Mouse (Mus musculus) gonadal fat pad, adult 2 months (tissue): ENCODE measurements around the gene Crtc3. TPM values are rescaled to one million over a fixed set of nuclear protein-coding genes. Genes with fewer than 3 reads are reported as not detected.

Source experiments
- DNase-seq: peaks from one replicate; pipeline ENCODE4 v3.0.0-alpha.2; 2012; ENCODE audit warnings: low read depth
- polyA plus RNA-seq: library from polyadenylated mRNA; depleted of rRNA; stranded (reverse); fragments of >200 nt; gene quantifications from 2 replicates; pipeline ENCODE4 v1.2.3, GENCODE M21; 2012

The Crtc3 gene
- polyA plus RNA-seq, 1 experiment: 13.0 TPM

DNA sequence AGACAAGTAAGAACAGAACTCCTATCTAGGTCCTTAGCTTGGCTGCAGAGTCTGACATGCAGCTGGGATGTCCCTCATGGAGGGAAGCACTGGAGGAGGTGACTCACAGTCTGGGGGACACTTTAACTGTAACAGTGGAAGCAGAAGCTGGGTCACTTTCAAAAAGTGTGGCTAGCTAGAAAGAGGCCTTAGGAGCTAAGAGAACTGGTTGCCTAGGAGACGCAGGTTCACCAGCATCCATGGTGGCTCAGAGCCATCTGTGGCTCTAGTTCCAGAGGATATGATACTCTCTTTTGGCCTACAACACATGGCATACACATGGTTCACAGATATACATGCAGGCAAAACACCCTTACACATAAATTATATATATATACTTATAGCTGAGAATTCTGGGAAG is 86.1 kb downstream of the Crtc3 start:
- no peak for DNase-seq

DNA sequence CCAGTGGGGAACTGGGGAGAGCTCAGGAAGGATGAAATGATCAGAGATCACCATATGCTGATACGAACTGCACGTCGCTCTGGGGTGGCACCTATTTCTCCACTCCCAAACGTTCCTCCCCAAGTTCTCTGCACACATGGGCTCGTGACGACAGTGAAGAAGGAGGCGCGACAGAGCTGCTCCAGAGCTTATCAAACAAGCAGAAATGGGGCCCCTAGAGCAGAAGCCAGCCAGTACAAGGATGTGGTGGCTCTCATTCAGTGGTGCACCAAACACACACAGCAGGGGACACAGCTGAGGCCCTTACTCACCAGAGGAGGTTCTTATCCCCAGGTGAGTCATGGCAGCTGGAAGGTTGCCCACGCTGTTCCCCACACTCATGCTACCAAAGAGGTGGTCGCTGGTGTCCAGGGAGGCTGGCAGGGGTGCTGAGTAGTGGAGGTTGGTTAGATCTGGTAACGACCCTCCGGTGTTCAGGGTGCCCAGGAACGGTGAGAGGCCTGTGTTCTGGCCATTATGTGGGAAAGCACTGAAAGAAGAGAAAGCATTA is 90.2 kb downstream of the Crtc3 start:
- DNase-seq: no peak

DNA sequence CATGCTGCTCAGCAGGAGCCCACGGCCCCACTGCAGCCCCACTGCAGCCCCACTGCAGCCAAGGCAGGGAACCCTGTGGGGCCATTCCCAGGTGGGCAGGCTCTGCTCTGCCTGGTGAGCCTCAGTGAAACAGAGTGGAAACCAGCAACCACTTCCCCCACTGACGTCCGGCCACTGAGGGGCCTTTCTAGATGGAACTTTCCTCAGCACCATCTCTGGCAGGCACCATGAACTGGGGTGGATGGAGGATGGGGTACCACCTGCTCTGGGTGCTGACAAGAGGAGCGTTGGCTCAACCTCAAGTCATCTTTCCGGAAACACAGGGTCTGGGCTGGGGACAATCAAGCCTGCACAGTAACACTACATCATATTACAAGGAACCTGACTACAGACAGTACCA is 90.8 kb downstream of the Crtc3 start:
- DNase-seq: no peak

DNA sequence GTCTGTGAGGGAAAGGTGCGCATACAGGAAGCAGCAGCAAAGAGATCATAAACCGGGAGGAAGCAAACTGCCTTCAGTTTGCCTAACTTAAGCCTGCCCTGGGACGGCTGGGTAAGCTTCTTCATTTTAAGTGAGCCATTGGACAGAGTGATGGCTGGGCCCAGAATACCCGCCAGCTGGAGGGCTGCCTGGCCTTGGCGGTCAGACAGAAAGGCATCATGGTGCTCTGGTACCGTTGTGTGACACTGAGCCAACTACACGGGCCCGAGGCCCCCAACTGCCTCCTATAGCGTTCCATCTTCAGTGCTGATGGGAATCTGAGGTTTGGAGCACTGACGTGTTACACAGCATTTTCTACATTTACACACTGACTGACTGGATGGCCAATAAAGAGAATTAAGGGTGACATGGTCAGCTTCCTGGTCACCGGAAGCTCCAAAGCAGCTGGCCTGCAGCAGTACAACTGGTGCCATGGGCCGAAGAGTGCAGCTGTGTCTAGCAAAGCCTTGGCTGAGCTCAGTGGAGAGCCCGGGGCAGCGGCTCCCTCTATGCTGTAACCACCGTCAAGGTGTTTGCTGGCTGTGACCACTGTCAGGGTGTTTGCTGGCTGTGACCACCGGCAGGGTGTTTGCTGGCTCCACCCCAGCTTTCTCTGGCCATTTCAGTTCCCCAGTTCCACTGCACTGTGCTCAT is 99.5 kb downstream of the Crtc3 start:
- no peak for DNase-seq

DNA sequence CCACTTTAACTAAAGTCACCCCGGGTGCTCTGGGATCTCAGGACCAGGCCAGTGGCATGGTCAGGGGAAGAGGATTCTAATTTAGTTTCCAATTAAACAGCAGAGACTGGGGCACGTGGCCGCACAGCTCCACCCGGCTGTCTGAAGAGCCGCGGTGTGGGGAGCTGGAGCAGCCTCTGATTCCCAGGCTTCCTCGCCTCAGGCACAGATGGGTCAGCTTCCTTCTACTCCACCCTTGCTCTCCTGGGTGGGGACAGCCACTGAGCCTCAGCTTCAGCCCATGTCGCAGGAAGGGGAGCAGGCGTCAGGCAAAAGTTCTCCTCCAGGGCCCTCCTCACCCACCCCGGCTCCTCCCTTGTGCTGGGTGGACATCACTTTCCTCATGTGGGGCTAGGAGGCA is 101.0 kb downstream of the Crtc3 start:
- no peak for DNase-seq

DNA sequence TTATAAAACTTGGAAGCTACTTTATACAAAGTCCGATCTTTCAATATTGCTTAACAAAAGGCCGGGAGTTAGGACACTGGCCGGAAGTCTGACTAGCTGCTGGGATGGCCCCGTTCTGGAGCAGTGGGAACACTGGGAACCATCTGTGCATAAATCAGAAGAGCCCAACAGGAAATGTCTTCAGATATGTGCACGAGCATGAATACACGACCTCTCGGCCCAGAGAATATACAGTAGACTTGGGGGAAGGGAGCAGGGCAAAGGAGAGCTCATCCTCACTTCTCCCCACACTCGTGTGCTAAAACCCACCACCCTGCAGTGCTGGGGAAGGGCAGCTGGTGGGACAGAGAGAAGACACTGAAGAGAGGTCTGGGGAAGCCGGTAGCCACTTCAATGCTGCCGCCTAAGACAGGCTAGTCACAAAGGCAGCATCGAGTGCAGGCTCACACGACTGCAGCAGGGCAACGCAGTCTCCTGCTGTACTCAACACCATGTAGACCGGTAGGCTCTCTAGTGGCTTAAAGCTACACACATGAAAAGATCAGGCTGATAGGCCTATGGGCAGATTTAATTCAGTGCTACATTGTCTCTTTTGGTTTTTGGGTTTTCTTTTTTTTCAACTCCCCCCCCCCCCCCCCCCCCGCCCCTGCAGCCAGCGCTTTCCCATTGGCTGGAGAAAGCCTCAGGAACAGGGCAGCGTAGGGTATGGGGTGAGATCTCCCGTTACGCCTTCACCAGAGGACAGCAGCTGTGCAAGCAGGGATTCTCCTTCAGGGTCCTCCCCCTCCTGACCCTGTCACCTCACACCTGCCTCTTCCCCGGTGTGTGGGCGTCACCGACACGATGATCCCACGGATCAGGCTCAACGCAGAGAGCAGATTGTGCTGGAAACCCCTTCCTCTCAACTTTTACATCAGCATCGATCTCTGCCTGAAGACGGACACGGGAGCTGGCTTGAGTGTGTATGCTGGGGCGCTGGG is 101.7 kb downstream of the Crtc3 start:
- no peak for DNase-seq

DNA sequence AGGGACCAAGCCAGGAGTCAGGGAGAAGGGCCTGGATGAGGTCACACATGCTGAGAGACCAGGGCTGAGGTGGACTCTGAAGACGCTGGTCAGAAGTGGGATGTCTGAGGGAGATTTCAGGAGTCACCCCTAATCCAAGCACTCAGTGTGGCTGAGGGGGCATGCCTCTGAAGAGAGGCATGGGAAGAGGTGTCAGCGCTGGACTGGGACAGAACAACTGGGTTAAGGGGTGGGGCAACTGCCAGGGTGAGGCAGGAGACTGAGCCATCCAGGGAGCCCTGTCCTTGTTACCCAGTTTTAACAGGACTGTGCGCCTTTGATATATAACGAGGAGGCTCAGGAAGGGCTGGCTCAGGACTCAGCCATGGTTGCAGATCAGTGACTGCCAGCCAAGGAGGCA is 102.5 kb downstream of the Crtc3 start:
- DNase-seq: no peak

DNA sequence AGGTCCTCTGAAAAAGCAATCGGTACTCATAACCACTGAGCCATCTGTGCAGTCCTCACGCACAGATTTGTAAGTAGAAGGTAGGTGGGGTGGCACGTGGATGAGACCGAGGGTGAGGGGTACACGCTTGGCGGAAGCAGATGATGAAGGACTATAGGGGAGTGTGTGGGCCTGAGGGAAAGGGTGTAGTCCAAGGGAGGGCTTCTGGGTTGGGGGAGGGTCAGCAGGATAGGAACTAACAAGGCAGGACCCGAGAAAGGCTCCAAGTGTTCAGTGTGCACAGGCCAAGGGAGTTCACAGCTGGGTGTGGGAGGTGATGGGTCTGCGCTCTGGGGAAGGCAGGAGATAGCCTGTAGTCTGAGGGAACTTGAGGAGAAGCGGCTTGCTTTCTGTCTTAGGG is 103.3 kb downstream of the Crtc3 start:
- DNase-seq: no peak

DNA sequence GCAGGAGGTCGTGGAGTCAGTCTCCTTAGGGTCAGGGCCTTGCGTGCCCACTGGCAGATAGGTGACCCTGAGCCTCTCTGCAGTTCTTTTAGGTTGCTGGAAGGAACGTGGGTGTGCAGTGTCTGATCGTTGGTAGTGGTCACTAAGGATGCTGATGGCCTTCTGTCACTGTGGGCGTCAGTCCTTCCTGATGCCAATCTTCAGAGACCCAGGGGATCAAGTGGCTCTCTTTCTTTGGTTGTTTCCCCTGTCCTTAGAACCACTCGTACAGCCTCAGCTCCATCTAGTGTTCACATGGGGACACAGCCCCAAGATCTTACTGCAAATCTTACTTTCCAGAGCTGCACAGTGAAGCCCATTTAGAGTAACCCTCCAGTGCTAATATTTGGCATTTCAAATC is 104.7 kb downstream of the Crtc3 start:
- DNase-seq: no peak

DNA sequence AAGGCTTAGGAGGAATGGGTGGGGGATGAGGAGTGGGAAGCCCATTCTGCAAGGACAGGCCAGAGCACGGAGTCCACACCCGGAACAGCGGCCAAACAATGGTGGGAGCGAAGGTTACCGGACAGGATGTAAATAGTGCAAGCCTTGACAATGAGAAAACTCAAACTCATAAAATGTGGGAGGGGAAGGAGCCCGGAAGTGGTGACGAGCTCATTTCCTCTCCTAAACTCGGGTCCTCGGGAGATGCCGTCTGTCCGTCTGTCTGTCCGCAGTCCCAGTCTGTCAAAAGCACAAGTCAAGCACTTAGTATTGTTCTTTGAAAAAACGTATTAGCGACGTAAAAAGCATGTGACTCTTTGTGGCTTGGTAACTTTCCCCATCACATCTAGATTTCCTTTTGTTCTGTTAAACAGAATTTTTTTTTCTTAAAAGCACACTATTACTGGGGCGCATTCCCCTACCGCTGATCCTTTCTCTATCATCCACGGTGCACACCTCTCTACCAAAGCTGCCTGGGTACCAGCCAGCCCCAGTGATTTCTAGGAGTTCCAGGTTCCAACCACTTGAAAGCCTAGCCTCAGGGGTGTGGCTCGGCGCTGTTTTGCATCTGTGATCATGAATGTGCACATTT is 105.7 kb downstream of the Crtc3 start:
- no peak for DNase-seq

DNA sequence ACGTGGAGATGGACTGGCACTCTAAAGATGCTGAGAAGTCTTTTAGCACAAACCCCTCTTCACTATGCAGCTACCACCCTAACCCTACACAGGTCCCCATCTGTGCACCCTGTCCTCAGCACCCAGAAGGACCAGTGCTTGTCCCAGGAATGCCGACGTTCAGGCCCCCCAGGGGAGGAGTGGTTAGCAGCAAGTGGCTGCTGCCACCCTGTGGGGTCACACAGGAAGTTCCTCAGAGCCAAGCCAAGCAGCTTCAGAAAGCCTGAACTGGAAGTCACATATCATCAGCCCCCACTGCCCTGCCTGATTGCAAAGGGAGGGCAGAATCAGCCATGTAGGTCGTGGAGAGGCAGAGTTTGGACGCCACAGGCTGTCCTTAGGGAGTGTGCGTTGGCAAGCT is 108.3 kb downstream of the Crtc3 start:
- DNase-seq: no peak

DNA sequence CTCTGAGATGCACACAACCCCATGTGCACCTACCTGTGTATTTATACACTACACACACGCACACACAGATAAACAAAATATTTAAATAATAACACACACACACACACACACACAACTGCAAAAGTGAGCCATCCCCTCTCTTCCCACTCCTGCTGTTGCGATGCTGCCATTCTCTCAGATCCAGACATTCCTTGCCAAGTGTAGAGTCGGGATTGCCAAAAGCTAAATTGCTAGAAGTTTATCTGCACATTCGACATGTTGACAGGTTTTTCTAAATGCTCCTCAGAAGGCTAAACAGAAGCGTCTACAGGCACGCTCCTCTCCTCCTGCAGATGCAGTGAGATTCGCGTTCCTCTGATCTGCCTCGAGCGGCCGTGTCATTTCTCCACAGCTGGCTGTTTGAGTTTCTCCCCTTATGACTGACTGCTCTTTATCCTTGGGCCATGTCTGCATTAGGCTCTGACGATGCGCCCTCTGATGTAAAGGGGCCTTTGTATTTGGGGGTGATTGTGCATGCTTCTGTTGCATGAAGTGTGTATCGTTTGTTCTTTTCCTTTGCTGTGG is 111.2 kb downstream of the Crtc3 start:
- DNase-seq: no peak

DNA sequence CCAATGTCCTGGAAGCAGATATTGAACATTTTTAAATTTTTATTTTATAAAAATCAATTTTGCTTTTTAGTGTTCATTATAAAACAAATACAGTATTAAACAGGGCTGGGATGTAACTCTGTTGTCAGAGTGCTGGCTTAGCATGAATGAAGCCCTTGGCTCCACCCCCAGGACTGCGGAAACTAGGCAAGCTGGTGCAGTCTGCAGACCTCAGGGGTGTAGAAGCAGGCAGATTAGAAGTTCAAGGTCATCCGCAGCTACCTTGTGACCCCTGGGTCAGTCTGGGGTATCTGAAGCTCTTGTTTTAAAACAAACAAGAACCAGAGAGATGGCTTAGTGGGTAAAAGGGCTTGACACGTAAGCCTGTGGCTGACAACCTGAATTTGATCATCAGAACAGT is 112.1 kb downstream of the Crtc3 start:
- no peak for DNase-seq

DNA sequence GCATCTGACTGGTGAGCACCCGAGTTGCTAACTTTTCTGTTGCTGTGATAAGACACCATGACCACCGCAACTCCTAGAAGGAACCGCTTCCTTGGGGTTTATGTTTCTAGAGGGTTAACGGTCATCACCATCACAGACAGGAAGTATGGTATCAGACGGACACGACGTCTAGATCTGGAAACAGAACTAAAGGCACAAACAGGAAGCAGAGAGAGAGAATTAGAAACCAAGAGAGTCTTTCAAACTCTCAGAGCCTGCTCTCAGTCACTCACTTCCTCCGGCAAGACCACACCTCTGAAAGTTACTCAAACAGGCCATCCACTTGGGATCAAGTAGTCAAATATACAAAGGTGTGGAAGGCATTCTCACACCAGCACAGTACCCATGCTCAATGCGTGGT is 112.9 kb downstream of the Crtc3 start:
- no peak for DNase-seq

DNA sequence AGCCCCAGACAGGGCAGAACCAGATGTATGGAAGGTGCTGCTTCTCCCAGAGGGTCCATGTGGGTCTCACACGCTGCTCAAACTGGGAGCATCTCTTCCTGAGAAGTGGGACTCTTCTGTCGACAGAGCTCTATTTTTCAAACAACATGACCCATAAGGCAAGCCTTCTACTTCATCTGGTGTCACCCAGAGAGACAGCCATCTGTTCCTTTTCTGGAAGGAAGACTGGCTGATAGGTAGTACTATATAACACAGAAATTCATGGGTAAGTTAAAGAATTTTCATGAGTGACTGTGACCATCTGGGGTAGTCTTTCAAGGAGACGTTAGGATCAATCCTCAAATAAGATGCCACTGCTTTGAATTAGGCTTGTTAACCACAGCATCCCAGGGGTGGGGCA is 115.6 kb downstream of the Crtc3 start:
- DNase-seq: no peak

DNA sequence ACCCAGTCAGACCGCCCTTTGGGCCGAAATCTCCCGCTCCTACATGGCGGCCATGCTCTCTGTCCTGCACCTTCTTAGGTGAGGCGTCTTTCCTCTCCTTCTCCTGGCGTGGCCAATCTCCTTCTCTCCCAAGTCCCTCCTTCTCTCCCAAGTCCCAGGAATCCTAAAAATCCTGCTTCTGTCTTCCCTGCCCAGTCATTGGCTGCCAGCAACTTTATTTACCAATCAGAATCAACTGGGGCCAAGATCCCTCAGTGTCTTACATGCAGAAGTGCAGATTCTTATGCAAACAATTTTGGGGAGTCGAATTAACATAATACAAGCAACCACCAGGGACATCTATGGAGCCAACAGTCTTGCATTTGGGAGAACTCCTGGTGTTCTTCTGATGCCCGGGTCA is 120.7 kb downstream of the Crtc3 start:
- no peak for DNase-seq

DNA sequence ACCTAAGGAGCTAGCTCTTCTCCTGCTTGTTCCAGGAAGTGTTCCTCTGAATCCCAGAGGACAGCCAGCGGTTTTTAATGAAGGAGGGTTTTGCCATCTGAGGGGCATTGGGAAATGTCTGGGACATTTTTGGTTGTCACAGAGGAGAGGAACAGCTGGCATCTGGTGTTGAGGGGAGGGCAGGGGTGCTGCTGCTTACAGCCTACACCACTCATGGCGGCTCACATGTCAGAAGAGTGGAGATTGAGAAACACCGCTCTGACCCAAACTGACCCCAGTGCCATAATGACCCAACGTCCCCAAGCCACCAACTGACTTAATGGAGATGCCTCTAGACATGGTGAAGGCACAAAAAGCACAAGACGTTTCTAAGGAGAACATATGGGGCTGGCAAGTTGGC is 126.7 kb downstream of the Crtc3 start:
- no peak for DNase-seq

DNA sequence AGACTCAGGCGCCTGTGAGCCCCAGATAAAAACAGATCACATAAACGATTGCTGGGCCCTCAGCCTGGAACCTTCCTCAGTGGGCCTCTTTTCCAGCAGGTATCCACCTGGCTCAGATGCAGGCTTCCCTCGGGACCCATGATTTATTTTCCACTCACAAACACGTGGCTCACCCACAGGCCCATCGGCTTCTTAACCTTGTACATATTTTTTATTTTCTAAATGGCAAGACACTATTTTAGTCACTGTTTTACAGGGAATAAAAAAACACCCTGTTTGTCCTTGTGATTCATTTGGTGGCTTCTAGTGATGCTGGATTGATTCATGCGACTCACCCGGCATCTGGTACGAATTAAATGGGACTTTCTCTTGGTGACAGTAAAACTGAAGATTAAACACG is 127.4 kb downstream of the Crtc3 start:
- no peak for DNase-seq

DNA sequence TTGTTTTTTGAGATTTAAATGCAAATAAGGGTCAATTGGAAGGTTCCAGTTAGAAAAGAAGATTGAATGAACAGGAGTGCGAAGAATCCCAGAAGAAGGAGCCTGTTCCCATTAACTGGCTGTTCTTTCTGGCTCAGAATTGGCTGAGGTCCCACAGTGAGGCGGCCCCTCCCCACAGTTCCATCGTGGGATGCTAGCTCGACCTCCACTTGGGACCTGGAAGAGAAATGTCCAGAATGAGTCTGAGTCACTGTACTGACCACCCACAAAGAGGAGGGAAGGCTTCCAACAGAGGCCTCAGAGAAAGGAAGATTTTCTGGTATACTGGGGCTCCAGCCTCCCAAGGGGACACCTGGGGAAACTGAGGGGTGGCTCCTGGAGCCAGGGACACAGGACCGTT is 130.1 kb downstream of the Crtc3 start:
- DNase-seq: no peak

DNA sequence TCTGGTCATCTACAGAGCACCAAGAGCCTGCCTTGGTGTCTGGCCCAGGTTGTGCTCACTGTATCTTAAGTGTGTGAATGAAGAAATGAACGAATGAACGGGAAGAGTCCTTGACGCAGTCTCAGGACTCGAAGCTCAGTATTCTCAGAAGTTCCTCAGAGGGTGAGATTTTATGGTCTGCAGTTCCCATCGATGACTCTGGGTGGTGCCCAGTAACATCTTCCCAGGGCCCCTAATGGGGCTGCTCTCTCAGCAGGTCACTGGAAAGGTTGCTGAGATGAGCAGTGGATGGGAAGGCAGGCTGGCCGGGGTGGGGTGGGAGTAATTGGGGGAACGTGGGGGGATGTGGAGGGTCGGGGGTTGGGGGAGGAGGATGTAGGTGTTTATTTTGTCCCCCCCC is 130.6 kb downstream of the Crtc3 start:
- no peak for DNase-seq

DNA sequence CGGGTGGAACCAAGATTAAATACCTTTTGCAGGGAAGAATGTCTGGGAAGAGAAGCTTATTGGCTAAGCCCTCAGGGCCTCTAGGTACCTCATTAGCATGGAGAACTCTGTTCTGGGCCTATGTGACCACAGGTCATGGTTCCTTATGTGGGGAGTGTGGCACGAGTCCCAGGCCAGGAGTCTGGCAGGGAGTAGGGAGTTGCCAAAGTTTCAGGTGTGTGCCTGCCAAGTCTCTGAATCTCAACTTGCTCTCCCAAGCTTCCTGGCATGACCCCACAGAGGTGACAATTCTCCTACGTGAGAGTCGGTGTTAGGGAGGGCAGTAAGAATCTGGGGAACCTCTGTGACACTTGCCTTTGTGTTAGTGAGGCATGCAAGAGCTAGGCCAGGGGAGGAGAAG is 131.5 kb downstream of the Crtc3 start:
- DNase-seq: no peak

DNA sequence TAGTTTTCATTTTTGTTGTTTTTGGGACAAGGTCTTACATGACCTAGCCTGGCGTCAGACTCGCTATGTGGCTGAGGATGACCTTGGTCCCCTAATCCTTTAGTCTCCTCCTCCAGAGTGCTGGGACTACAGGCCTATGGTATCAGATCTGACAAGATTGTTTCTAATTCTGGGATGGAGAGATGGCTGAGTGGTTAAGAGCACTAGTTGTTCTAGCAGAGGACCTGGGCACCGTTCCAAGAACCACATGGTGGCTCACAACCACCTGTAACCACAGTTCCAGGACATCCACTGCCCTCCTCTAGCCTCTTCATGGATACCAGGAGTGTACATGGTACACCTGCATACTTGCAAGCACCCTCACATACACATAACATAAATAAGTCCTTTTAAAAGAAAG is 132.5 kb downstream of the Crtc3 start:
- no peak for DNase-seq
